Mouse (Mus musculus) small intestine, adult 2 months (tissue): ENCODE data around the gene Lgals4. TPM values are rescaled to one million over a fixed set of nuclear protein-coding genes. Genes with fewer than 3 reads are reported as not detected.

Source experiments
- H3K27ac ChIP-seq: fragments of 200-500 bp; 2 replicates; pipeline ENCODE4 v1.5.1; 2012; ENCODE audit warnings: low read depth, low read length, control low read depth, inconsistent platforms; ENCODE audit not compliant: insufficient read depth
- H3K27me3 ChIP-seq: fragments of 200-500 bp; 2 replicates; pipeline ENCODE4 v1.6.1; 2012; ENCODE audit warnings: mild to moderate bottlenecking, moderate library complexity, low read length, inconsistent platforms; ENCODE audit not compliant: control insufficient read depth, insufficient read depth
- H3K36me3 ChIP-seq: fragments of 200-500 bp; 2 replicates; pipeline ENCODE4 v1.6.1; 2012; ENCODE audit warnings: mild to moderate bottlenecking, low read length, control low read depth, inconsistent platforms; ENCODE audit not compliant: control insufficient read depth, insufficient read depth
- H3K4me1 ChIP-seq: fragments of 200-500 bp; 2 replicates; pipeline ENCODE4 v1.6.1; 2012; ENCODE audit warnings: low read length, inconsistent platforms, mixed read lengths; ENCODE audit not compliant: control insufficient read depth, insufficient read depth, insufficient read length
- H3K4me3 ChIP-seq: fragments of 200-500 bp; 2 replicates; pipeline ENCODE4 v1.5.1; 2012; ENCODE audit warnings: low read depth, mild to moderate bottlenecking, control low read depth, inconsistent platforms, low read length, moderate library complexity
- CTCF ChIP-seq: fragments of 200-500 bp; IDR thresholded peaks from 2 replicates; pipeline ENCODE4 v1.5.1; 2012; ENCODE audit warnings: low read depth, mild to moderate bottlenecking, control low read depth, inconsistent platforms, low read length, moderate library complexity, mixed read lengths; ENCODE audit not compliant: insufficient replicate concordance, insufficient read length; ENCODE audit errors: extremely low read depth
- POLR2A ChIP-seq: fragments of 200-500 bp; IDR thresholded peaks from 2 replicates; pipeline ENCODE4 v1.6.1; 2012; ENCODE audit warnings: low read depth, mild to moderate bottlenecking, control low read depth, inconsistent platforms, low read length, moderate library complexity
- WGBS: fragments of 180-500 bp; shearing (Covaris S2); methylation state at CpG from one replicate; pipeline ENCODE4 v1.1.7; 2018; 5-methylcytosine and 5-hydroxymethylcytosine counted together
- polyA plus RNA-seq: library from polyadenylated mRNA; depleted of rRNA; stranded (reverse); fragments of >200 nt; gene quantifications from 2 replicates; pipeline ENCODE4 v1.2.3, GENCODE M21; 2012

The Lgals4 gene
- polyA plus RNA-seq, 1 experiment = 2,780 TPM

GRCm38 (mm10) chr7:28812949-28813348 lies 20.7 kb upstream of the Lgals4 start:
- TF ChIP-seq POLR2A = no peak
- peak; percentile 47; the same call in 1 of the 2 replicates for TF ChIP-seq CTCF
- peaks cover 16% of the 10 kb centered on the region for H3K4me1 ChIP-seq
- WGBS = 35% methylated on average over 5 of the region's 5 CpGs
- peak overlapping the region; percentile 65 for H3K27ac ChIP-seq
- H3K36me3 ChIP-seq = peaks cover 53% of the 10 kb centered on the region
- no peaks in the 10 kb centered on the region for H3K27me3 ChIP-seq
- H3K4me3 ChIP-seq = peak overlapping the region; percentile 32

GRCm38 (mm10) chr7:28814306-28815034 lies 19.2 kb upstream of the Lgals4 start:
- H3K27ac ChIP-seq = no peak overlapping the region
- peaks cover 17% of the 10 kb centered on the region for H3K4me1 ChIP-seq
- WGBS = 56% methylated on average over 5 of the region's 5 CpGs
- H3K27me3 ChIP-seq = no peaks in the 10 kb centered on the region
- no peak overlapping the region for H3K4me3 ChIP-seq
- H3K36me3 ChIP-seq = peaks cover 67% of the 10 kb centered on the region
- TF ChIP-seq CTCF (no peak), POLR2A (no peak)

- Histone ChIP-seq H3K36me3 (peaks cover 74% of the 10 kb centered on the region), H3K4me1 (peaks cover 22% of the 10 kb centered on the region), H3K27me3 (no peaks in the 10 kb centered on the region), H3K4me3 (no peak overlapping the region), H3K27ac (no peak overlapping the region)
- 82% methylated on average over 9 of the region's 9 CpGs for WGBS
- no peak for TF ChIP-seq CTCF
- TF ChIP-seq POLR2A = no peak
These were observed 18.4 kb upstream of the Lgals4 start for GRCm38 (mm10) chr7:28815230-28815629.

DNA sequence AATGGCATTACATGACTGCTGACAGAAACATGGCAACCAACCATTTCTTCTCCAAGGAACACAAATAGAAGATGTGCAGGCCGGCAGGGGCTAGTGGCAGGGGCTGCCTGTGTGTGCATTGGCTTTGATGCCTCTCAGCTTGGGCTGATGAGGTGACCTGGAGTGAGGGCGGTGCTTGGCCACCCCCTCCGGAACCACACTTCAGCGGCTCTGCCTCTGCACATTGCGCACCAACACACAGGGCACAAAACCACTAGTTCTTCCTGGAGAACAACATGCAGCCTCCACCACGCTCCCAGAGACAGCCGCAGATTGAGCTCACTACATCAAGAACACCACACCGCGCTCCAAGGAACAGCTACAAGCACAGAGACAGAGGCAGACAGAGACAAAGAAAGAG lies 17.5 kb upstream of the Lgals4 start:
- peaks cover 28% of the 10 kb centered on the region for H3K4me1 ChIP-seq
- no peak for TF ChIP-seq POLR2A
- TF ChIP-seq CTCF = no peak
- 72% methylated on average over 9 of the region's 9 CpGs for WGBS

DNA sequence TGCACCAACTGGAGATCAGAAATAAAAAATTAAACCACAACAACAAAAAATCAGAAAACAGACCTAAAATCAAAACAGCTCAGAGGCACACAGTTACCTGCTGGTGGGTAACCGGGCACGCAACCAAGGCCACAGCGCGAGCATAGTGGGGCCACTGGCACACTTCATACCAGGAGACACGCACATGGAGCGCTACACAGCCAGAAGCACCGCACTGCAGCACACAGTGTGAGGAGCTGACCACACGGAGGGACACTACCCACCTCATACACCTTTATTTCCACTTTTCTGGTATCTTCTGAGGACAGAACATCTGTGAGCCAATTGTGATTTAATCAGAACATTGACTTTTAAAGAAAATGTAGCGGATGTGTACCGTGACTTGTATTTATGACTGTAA lies 16.7 kb upstream of the Lgals4 start:
- Histone ChIP-seq H3K27ac (no peak overlapping the region), H3K36me3 (peaks cover 89% of the 10 kb centered on the region)
- 86% methylated on average over 10 of the region's 10 CpGs for WGBS

More for the DNA sequence above, 17.5 kb upstream of the Lgals4 start:
- H3K27me3 ChIP-seq = no peaks in the 10 kb centered on the region
- H3K36me3 ChIP-seq = peaks cover 83% of the 10 kb centered on the region
- no peak overlapping the region for H3K27ac ChIP-seq
- no peak overlapping the region for H3K4me3 ChIP-seq

GRCm38 (mm10) chr7:28817524-28817923 lies 16.1 kb upstream of the Lgals4 start:
- 62% methylated on average over 6 of the region's 6 CpGs for WGBS
- Histone ChIP-seq H3K27ac (no peak overlapping the region), H3K27me3 (no peaks in the 10 kb centered on the region), H3K36me3 (peaks cover 92% of the 10 kb centered on the region), H3K4me1 (peaks cover 33% of the 10 kb centered on the region), H3K4me3 (no peak overlapping the region)
- TF ChIP-seq CTCF = no peak
- TF ChIP-seq POLR2A = no peak

More for the DNA sequence above, 16.7 kb upstream of the Lgals4 start:
- TF ChIP-seq POLR2A (no peak), CTCF (no peak)
- H3K4me3 ChIP-seq = no peak overlapping the region
- H3K4me1 ChIP-seq = peaks cover 31% of the 10 kb centered on the region
- H3K27me3 ChIP-seq = no peaks in the 10 kb centered on the region

GRCm38 (mm10) chr7:28817957-28818356 lies 15.7 kb upstream of the Lgals4 start:
- WGBS = 59% methylated on average over 4 of the region's 4 CpGs
- H3K27me3 ChIP-seq = no peaks in the 10 kb centered on the region
- no peak for TF ChIP-seq CTCF
- TF ChIP-seq POLR2A = no peak
- H3K4me1 ChIP-seq = peaks cover 33% of the 10 kb centered on the region
- H3K36me3 ChIP-seq = peaks cover 95% of the 10 kb centered on the region
- H3K4me3 ChIP-seq = no peak overlapping the region
- no peak overlapping the region for H3K27ac ChIP-seq

GRCm38 (mm10) chr7:28818436-28818835 lies 15.2 kb upstream of the Lgals4 start:
- peaks cover 92% of the 10 kb centered on the region for H3K36me3 ChIP-seq
- no peak for TF ChIP-seq POLR2A
- TF ChIP-seq CTCF = no peak
- 77% methylated on average over 18 of the region's 18 CpGs for WGBS
- H3K4me1 ChIP-seq = peaks cover 32% of the 10 kb centered on the region
- no peak overlapping the region for H3K27ac ChIP-seq
- no peaks in the 10 kb centered on the region for H3K27me3 ChIP-seq
- H3K4me3 ChIP-seq = no peak overlapping the region
